Mouse (Mus musculus) cerebellum, adult 2 months (tissue): ENCODE results near the gene Pex16. TPM values are rescaled to one million over a fixed set of nuclear protein-coding genes. Genes with fewer than 3 reads are reported as not detected.

Experiments used
- DNase-seq, 2 experiments: peaks; one replicate each; pipeline ENCODE4 v3.0.0; 2021
- H3K27ac ChIP-seq: fragments of 200-500 bp; 2 replicates; pipeline ENCODE4 v1.5.1; 2012; ENCODE audit warnings: low read length, control low read depth, inconsistent platforms; ENCODE audit not compliant: insufficient read depth
- H3K27me3 ChIP-seq: fragments of 200-500 bp; 2 replicates; pipeline ENCODE4 v1.6.1; 2012; ENCODE audit warnings: inconsistent platforms, mild to moderate bottlenecking, low read length, moderate library complexity; ENCODE audit not compliant: control insufficient read depth, insufficient read depth
- H3K4me1 ChIP-seq: fragments of 200-500 bp; 2 replicates; pipeline ENCODE4 v1.6.1; 2011; ENCODE audit warnings: low read length; ENCODE audit not compliant: control insufficient read depth, insufficient read depth
- H3K4me3 ChIP-seq: fragments of 200-500 bp; replicated peaks from 2 replicates; pipeline ENCODE3; 2011; ENCODE audit warnings: mild to moderate bottlenecking, low read depth, low read length, control low read depth; ENCODE audit not compliant: insufficient read depth
- CTCF ChIP-seq: fragments of 200-500 bp; IDR thresholded peaks from 2 replicates; pipeline ENCODE4 v1.5.1; 2011; ENCODE audit warnings: low read depth, mild to moderate bottlenecking, control low read depth, low read length, moderate library complexity, borderline replicate concordance; ENCODE audit not compliant: insufficient read depth
- POLR2A ChIP-seq: fragments of 200-500 bp; IDR thresholded peaks from 2 replicates; pipeline ENCODE4 v1.6.1; 2011; ENCODE audit warnings: low read length, control low read depth, borderline replicate concordance; ENCODE audit not compliant: insufficient read depth
- WGBS: fragments of 180-500 bp; shearing (Covaris S2); methylation state at CpG from one replicate; pipeline ENCODE4 v1.1.7; 2018; 5-methylcytosine and 5-hydroxymethylcytosine counted together
- polyA plus RNA-seq: library from polyadenylated mRNA; depleted of rRNA; stranded (reverse); fragments of >200 nt; gene quantifications from 2 replicates; pipeline ENCODE4 v1.2.3, GENCODE M21; 2012; rRNA removed

Pex16 gene
- 60.7 and 63.5 TPM in 2 replicates for polyA plus RNA-seq

- TF ChIP-seq CTCF = no peak
- no peak for TF ChIP-seq POLR2A
- 4% methylated on average over 16 of the region's 16 CpGs for WGBS
- peak; percentile 61 to 69 for DNase-seq
- peak within 1 kb of the TSS; percentile 78 for H3K4me3 ChIP-seq
- H3K4me1 ChIP-seq = peaks cover 17% of the 10 kb centered on the region
- peak within 1 kb of the TSS; percentile 41 for H3K27ac ChIP-seq
- H3K27me3 ChIP-seq = no peaks in the 10 kb centered on the region
These were observed at the start of gene Pex16, which contains the start of gene Large2 for GRCm38 (mm10) chr2:92374514-92374913. Pex16 (plus strand) TSS chr2:92374676. Large2 (minus strand) TSS chr2:92374869.

GRCm38 (mm10) chr2:92325676-92326075 is 48.8 kb upstream of the Pex16 start:
- H3K27me3 ChIP-seq = no peaks in the 10 kb centered on the region
- no peak overlapping the region for H3K27ac ChIP-seq
- TF ChIP-seq POLR2A = no peak
- no peak for TF ChIP-seq CTCF
- no peaks in the 10 kb centered on the region for H3K4me1 ChIP-seq
- no peak overlapping the region for H3K4me3 ChIP-seq
- whole genome bisulfite sequencing = 67% methylated on average over 7 of the region's 7 CpGs
- DNase-seq = no peak

- 75% methylated on average over 1 of the region's 1 CpGs for WGBS
- DNase-seq = no peak
- H3K4me1 ChIP-seq = no peaks in the 10 kb centered on the region
- TF ChIP-seq CTCF = no peak
- TF ChIP-seq POLR2A = no peak
- H3K4me3 ChIP-seq = no peak overlapping the region
- no peak overlapping the region for H3K27ac ChIP-seq
- no peaks in the 10 kb centered on the region for H3K27me3 ChIP-seq
These were observed 48.3 kb upstream of the Pex16 start for GRCm38 (mm10) chr2:92326221-92326620.

- no peak for DNase-seq
- H3K4me3 ChIP-seq = no peak overlapping the region
- WGBS = 91% methylated on average over 4 of the region's 4 CpGs
These were observed 46.9 kb upstream of the Pex16 start for GRCm38 (mm10) chr2:92327601-92328000.

GRCm38 (mm10) chr2:92328206-92328605 is 46.3 kb upstream of the Pex16 start:
- no peak overlapping the region for H3K4me3 ChIP-seq
- H3K27ac ChIP-seq = no peak overlapping the region
- no peaks in the 10 kb centered on the region for H3K4me1 ChIP-seq
- no peak for DNase-seq
- 95% methylated on average over 8 of the region's 8 CpGs for WGBS
- TF ChIP-seq CTCF = no peak
- TF ChIP-seq POLR2A = no peak
- H3K27me3 ChIP-seq = no peaks in the 10 kb centered on the region

More at GRCm38 (mm10) chr2:92327601-92328000, 46.9 kb upstream of the Pex16 start:
- no peaks in the 10 kb centered on the region for H3K4me1 ChIP-seq
- no peak overlapping the region for H3K27ac ChIP-seq
- TF ChIP-seq CTCF (no peak), POLR2A (no peak)
- H3K27me3 ChIP-seq = no peaks in the 10 kb centered on the region

GRCm38 (mm10) chr2:92330840-92331239 is 43.6 kb upstream of the Pex16 start:
- peak in 1 of 2 experiments; percentile 49 for DNase-seq
- peak overlapping the region; percentile 56; the same call in 1 of the 2 replicates for H3K27ac ChIP-seq
- WGBS = 51% methylated on average over 2 of the region's 2 CpGs
- H3K27me3 ChIP-seq = no peaks in the 10 kb centered on the region
- no peak for TF ChIP-seq POLR2A
- peak; percentile 58 for TF ChIP-seq CTCF
- H3K4me3 ChIP-seq = no peak overlapping the region
- no peaks in the 10 kb centered on the region for H3K4me1 ChIP-seq

- DNase-seq = peak; percentile 34 to 57
- H3K27me3 ChIP-seq = no peaks in the 10 kb centered on the region
- TF ChIP-seq POLR2A (no peak), CTCF (peak; percentile 23; the same call in 1 of the 2 replicates)
- 47% methylated on average over 2 of the region's 2 CpGs for WGBS
- H3K4me3 ChIP-seq = no peak overlapping the region
- no peaks in the 10 kb centered on the region for H3K4me1 ChIP-seq
- H3K27ac ChIP-seq = no peak overlapping the region
These were observed 43.1 kb upstream of the Pex16 start for GRCm38 (mm10) chr2:92331410-92331809.

- Histone ChIP-seq H3K4me1 (no peaks in the 10 kb centered on the region), H3K27me3 (no peaks in the 10 kb centered on the region), H3K27ac (no peak overlapping the region), H3K4me3 (no peak overlapping the region)
- DNase-seq = no peak
- 50% methylated on average over 2 of the region's 2 CpGs for WGBS
- no peak for TF ChIP-seq POLR2A
- TF ChIP-seq CTCF = no peak
These were observed 42.6 kb upstream of the Pex16 start for GRCm38 (mm10) chr2:92331871-92332270.

- Histone ChIP-seq H3K27me3 (no peaks in the 10 kb centered on the region), H3K4me1 (no peaks in the 10 kb centered on the region), H3K4me3 (no peak overlapping the region), H3K27ac (no peak overlapping the region)
- no peak for DNase-seq
- TF ChIP-seq POLR2A = no peak
- no peak for TF ChIP-seq CTCF
These were observed 32.1 kb upstream of the Pex16 start for GRCm38 (mm10) chr2:92342418-92342817.
